Mouse (Mus musculus) A20 (cell line): ENCODE results near the gene Olfr485.
"Not testable (repeated sequence)": the region's sequence is repeated elsewhere in the genome, so short reads cannot be mapped to it uniquely, and the experiment has no call there.

Source experiments
- DNase-seq: peaks from one replicate; pipeline ENCODE4 v3.0.0-alpha.2; 2011; ENCODE audit warnings: low read depth, low spot score

The Olfr485 gene

DNA sequence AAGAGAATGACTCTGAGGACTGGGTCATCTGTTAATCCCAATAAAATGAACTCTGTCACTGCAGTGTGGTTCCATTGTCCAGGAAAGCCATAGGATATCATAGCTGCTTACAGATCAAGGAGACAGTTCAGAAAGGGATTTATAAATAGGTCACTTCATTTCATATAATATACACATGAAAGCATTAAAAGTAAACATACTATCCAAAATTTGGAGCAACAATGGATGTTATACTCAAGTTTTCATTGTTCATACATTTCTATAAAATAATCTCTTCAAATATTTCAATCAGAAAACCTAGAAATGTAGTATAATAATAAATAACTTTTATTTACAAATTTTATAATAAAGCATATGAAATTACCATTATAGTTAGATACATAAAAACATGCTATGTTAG lies at the start of gene Olfr485:
Gene Olfr485 (minus strand): TSS at position 101 of the 400 bp plus-strand sequence.
- DNase-seq, result no peak

DNA sequence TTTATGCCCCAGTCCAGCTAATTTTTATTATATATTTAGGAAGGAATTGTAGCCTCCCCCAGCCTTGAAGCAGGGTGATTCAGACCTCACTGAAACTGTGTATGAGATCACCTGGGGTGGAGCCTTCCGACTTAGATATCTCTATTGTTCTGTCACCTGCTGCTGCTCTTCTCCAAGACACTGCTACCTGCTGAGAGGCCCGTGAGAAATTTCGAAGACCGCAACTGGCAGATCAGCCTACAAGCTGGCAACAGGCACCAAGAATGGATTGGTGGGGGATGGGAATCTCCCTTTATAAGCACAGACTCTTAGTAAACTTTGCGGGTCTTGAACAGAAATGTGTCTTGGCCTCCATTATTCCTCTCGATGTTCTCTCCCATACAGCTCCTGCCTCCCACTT lies 37.3 kb upstream of the Olfr485 start:
- DNase-seq, result no peak

DNA sequence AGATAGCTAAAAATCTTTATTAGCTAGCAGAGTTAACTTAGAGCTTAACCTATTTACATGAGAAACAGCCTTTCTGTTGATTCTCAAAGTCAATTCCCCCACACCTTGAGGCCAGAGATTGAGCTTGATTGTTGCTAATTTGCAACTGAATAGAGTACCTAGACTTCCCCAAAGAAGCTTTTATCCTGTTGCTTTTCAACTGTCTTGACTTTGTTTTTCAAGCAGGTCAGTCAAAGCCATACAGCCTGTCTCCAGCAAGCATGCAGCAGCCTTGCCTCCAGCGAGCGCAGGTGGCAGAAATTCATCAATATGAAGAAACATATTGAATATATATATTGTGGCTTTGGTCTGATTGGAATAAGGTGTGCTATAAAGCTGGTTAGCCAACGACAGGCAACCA lies 36.7 kb upstream of the Olfr485 start:
- DNase-seq, result not testable (repeated sequence)

DNA sequence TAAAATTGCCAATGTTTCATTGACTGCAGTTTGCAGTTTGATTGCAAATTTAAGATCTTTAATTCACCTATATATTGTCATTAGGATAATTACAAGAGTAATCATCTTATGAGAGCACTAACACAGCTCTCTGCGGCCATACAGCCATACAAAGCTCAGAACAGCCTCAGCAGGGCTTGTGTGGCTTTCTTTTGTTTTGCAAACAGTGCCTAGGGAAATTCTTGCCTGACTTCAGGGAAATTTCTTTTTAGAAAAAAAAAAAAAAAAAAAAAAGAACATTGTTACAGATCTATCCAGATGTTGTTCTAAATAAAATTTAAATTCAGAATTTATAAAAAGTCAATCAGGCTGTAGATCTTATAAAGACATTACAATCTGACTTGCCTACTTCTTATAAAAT lies 33.0 kb upstream of the Olfr485 start:
- DNase-seq, result not testable (repeated sequence)

DNA sequence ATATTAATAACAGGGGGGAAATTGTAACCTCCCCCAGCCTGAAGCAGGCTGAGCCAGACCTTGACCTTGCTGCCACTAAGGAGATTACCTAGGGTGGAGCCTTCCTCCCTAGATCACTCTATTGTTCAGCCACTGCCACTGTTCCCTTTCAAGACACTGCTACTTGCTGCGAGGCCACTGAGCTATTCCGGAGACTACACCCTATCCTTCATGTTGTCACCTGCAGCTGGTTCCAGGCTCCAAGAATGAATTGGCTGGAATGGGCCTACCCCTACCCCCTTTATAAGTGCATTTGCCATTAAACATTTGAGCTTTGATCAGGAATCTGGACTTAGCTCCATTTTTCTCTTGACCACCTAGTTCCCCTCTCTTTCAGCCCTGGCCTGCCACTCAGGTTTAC lies 31.5 kb upstream of the Olfr485 start:
- DNase-seq, result not testable (repeated sequence)

DNA sequence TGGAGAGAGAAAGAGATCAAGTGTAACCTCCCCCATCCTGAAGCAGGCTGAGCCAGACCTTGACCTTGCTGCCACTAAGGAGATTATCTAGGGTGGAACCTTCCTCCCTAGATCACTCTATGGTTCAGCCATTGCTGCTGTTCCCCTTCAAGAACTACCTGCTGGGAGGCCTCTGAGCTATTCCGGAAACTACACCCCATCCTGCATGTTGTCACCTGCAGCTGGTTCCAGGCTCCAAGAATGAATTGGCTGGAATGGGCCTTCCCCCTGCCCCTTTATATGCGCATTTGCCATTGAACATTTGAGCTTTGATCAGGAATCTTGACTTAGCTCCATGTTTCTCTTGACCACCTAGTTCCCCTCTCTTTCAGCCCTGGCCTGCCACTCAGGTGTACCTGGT lies 25.6 kb upstream of the Olfr485 start:
- DNase-seq, result not testable (repeated sequence)

DNA sequence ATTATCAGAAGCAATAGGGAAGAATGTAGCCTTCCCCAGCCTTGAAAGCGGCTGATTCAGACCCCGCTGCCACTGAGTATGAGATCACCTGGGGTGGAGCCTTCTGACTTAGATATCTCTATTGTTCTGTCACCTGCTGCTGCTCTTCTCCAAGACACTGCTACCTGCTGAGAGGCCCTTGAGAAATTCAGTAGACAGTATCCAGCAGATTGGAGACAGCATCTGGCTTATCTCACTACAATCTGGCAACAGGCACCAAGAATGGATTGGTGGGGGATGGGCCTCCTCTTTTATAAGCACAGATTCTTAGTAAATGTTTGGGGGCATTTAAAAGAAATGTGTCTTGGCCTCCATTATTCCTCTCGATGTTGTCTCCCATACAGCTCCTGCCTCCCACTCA lies 24.7 kb upstream of the Olfr485 start:
- DNase-seq, result not testable (repeated sequence)

DNA sequence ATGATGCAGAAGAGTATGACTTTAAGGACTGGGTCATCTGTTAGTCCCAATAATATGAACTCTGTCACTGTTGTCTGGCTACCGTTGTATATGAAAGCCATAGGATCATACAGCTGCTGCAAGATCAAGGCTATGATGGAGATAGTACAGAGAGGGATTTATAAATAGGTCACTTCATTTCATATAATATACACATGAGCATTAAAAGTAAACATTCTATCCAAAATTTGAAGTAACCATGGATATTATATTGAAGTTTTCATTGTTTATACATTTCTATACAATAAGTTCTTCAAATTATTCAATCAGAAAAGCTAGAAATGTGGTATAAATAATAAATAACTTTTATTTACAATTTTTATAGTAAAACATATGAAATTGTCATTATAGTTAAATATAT lies 13.0 kb upstream of the Olfr485 start, which contains the start of gene Olfr486:
Gene Olfr486 (minus strand): TSS at position 101 of the 400 bp plus-strand sequence.
- not testable (repeated sequence) for DNase-seq

DNA sequence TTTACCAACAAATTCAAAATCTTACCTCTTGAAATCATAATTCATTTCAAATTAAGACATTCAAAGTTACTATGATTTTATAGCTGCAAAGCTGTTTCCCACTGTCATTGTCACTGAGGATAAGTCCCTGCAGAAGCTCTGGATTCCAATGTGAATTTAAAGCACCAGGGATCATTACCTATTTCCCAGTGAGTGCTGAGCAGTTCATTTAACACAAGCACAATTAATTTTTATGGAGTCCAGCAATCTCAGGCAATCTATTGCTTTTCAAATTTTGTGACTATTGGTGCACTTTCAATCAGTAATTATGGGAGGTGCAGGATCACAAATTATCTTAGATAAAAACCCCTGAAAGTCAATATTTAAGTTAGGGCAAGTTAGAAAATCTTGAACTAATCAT lies 32.3 kb downstream of the Olfr485 start, which contains the start of gene Olfr484:
Gene Olfr484 (minus strand): TSS at position 101 of the 400 bp plus-strand sequence.
- no peak for DNase-seq

DNA sequence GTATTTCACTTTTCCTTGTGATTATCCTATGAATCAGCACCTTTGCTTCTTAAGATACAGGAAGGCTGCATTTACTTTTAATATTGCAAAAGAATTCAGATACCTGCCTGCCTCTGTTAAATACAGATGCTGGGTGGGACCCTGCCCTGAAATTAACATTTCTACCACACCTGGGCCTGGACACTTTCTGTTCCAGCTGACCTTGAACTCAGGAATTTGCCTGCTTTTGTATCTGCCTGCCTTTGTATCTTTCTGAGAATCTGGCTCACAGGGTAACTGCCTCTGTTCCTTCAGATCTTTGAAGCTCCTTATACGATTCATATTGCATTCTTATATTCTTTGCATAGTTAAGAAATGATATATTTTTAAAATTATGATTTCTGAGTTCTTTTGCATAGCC lies 38.3 kb downstream of the Olfr485 start:
- DNase-seq, result no peak

DNA sequence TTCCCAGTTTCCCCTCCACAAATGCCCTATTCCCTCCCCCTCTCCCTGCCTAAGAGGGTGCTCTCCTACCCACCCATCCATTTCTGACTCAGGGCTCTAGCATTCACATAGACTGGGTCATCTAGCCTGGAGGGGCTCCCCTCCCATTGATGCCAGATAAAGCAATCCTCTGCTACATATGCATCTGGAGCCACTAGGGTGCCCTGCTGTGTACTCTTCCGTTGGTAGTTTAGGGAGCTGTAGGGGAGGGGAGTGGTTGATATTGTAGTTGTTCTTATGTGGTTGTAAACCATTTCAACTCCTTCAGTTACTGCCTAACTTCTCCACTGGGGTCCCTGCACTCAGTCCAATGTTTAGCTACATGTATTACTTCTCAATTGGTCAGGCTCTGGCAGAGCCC lies 39.0 kb downstream of the Olfr485 start:
- no peak for DNase-seq
